Mouse (Mus musculus) CH12.LX (cell line): ENCODE measurements around the gene Tecta.

ENCODE experiments used
- CHD1 ChIP-seq: IDR thresholded peaks from 2 replicates; pipeline ENCODE4 v1.6.1; 2012; ENCODE audit warnings: low read depth, low read length, improper control_type of control experiment, inconsistent platforms
- CHD2 ChIP-seq: IDR thresholded peaks from 2 replicates; pipeline ENCODE4 v1.6.1; 2011; ENCODE audit warnings: low read length, improper control_type of control experiment
- CTCF ChIP-seq, 2 experiments: IDR thresholded peaks in 1 of 2; conservative IDR thresholded peaks in 1 of 2; 2 replicates each; pipeline ENCODE4 v1.5.1; 2011 to 2012; ENCODE audit warnings: low read depth in 2 of 2, low read length in 2 of 2, improper control_type of control experiment in 1 of 2, inconsistent platforms in 1 of 2, mild to moderate bottlenecking in 1 of 2, moderate library complexity in 1 of 2
- EP300 ChIP-seq: IDR thresholded peaks from 2 replicates; pipeline ENCODE4 v1.6.1; 2011; ENCODE audit warnings: low read length, improper control_type of control experiment
- HCFC1 ChIP-seq: IDR thresholded peaks from 2 replicates; pipeline ENCODE4 v1.6.1; 2012; ENCODE audit warnings: low read depth, mild to moderate bottlenecking, inconsistent platforms, low read length, improper control_type of control experiment
- IRF4 ChIP-seq: IDR thresholded peaks from 2 replicates; pipeline ENCODE4 v1.6.1; 2014; ENCODE audit warnings: low read depth, mild to moderate bottlenecking, inconsistent platforms, low read length, improper control_type of control experiment
- MEF2A ChIP-seq: IDR thresholded peaks from 2 replicates; pipeline ENCODE4 v1.6.1; 2014; ENCODE audit warnings: low read depth, mild to moderate bottlenecking, inconsistent platforms, low read length, improper control_type of control experiment, borderline replicate concordance
- MXI1 ChIP-seq: IDR thresholded peaks from 2 replicates; pipeline ENCODE4 v1.6.1; 2011; ENCODE audit warnings: mild to moderate bottlenecking, low read depth, low read length, improper control_type of control experiment
- POLR2A ChIP-seq: IDR thresholded peaks from 2 replicates; pipeline ENCODE4 v1.6.1; 2011; ENCODE audit warnings: low read depth, mild to moderate bottlenecking, improper control_type of control experiment, low read length
- SMC3 ChIP-seq: IDR thresholded peaks from 2 replicates; pipeline ENCODE4 v1.6.1; 2011; ENCODE audit warnings: low read depth, low read length, improper control_type of control experiment
- USF2 ChIP-seq: conservative IDR thresholded peaks from 2 replicates; pipeline ENCODE4 v1.6.1; 2011; ENCODE audit warnings: low read depth, low read length, improper control_type of control experiment
- ZKSCAN1 ChIP-seq: IDR thresholded peaks from 2 replicates; pipeline ENCODE4 v1.6.1; 2012; ENCODE audit warnings: low read depth, inconsistent platforms, low read length, improper control_type of control experiment, borderline replicate concordance
- ZNF384 ChIP-seq: IDR thresholded peaks from 2 replicates; pipeline ENCODE4 v1.6.1; 2012; ENCODE audit warnings: low read depth, low read length, improper control_type of control experiment, inconsistent platforms

DNA sequence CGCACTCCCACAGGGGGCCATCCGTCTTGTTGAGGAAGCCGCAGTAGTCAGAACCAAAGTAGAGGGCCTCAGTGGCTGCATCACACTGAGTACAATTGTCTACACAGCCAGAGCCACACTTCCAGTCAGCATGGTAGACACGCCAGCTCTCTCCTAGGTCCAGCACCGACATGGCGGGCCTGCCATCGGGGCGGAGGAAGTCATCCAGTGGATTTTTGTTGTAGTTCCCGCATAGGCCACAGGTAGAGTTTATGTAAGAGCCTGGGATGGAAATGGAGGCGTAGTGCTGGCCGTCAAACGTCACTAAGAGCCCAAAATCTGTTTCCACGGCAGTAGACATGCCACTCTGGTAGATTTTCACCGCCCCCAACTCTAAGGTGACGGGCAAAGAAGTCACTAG is 22.1 kb downstream of the Tecta start:
- TF ChIP-seq ZKSCAN1, result no peak
- TF ChIP-seq CTCF (conservative IDR thresholded peaks at IDR 0.05 in 1 of 2, IDR thresholded peaks at IDR 0.05 in 1 of 2; ENCODE audit: low read depth in 2 of 2, low read length in 2 of 2), result no peak
- no peak for TF ChIP-seq MEF2A
- no peak for TF ChIP-seq SMC3
- TF ChIP-seq POLR2A, result no peak
- no peak for TF ChIP-seq CHD2
- no peak for TF ChIP-seq MXI1
- TF ChIP-seq USF2, result no peak
- no peak for TF ChIP-seq ZNF384
- TF ChIP-seq EP300, result no peak
- TF ChIP-seq CHD1, result no peak
- no peak for TF ChIP-seq HCFC1
- TF ChIP-seq IRF4, result no peak
